Mouse (Mus musculus) liver, embryonic 14.5 days (tissue): Measurements from ENCODE around the gene Ssbp2.

Experiments used
- CTCF ChIP-seq: IDR thresholded peaks from 2 replicates; pipeline ENCODE4 v1.5.1; 2016; ENCODE audit warnings: antibody characterized with exemption, low read depth, control low read depth
- EP300 ChIP-seq: IDR thresholded peaks from 2 replicates; pipeline ENCODE4 v1.6.1; 2016; ENCODE audit warnings: antibody characterized with exemption, low read depth

- TF ChIP-seq EP300 (peak; percentile 55), CTCF (no peak)
Measured at GRCm38 (mm10) chr13:91460621-91461284, 670 bp downstream of the Ssbp2 start.
